ENCODE assay signal across 8 mouse cellular contexts in the genomic region with DNA sequence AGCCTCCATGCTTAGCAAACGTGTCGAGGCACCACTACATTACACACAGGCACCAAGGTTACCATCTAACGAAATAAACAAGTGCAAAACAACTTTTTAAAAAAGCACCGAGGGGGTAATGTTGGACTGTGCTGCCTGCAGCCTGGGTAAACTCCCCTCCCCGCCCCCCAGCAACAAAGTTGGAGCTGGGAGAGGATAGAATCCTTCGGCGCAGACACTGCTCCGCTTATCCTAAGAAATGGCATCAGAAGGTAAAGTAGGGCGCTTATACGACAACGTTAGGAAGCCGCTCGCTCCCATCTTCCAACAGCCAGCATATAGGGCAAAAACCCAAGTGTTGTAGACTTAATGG. TPM values are rescaled to one million over a fixed set of nuclear protein-coding genes. Genes with fewer than 3 reads are reported as not detected.
A peak's percentile ranks its signal among the peaks of the same experiment; 100 is the strongest.
DNase-seq lines count a peak whose midpoint lies in the region; ATAC-seq and TF ChIP-seq lines count a peak whose summit lies in the region.

No protein-coding gene starts in this region.

- ATAC-seq in kidney, postnatal 0 days (replicated peaks; ENCODE audit: low FRiP score, low read depth), result no peak
- peak; percentile 48 for ATAC-seq in erythroid progenitor cell, adult 5-6 weeks (replicated peaks; ENCODE audit: low FRiP score, poor library complexity, severe bottlenecking)
- ATAC-seq in monocyte, adult 5-6 weeks (replicated peaks; ENCODE audit: insufficient number of reproducible peaks, low FRiP score, low TSS enrichment, poor library complexity, severe bottlenecking), result no peak

- H3K4me3 ChIP-seq in kidney, postnatal 0 days (replicated peaks; ENCODE audit: low read depth, low read length), result peak overlapping the region; percentile 75
- H3K4me3 ChIP-seq in ES-E14 (ENCODE audit: insufficient read depth in 1 of 2, low read depth in 1 of 2, low read length in 2 of 2, poor library complexity in 1 of 2, severe bottlenecking in 1 of 2) (peak overlapping the region; percentile 91 to 95), myocyte (peak overlapping the region; percentile 69)

- H3K9ac ChIP-seq in kidney, postnatal 0 days (ENCODE audit: low read depth, low read length), result peak overlapping the region; percentile 88
- H3K9ac ChIP-seq in ES-E14 (ENCODE audit: insufficient read depth, low read depth, low read length, poor library complexity, severe bottlenecking), result peak overlapping the region; percentile 90

- in situ Hi-C loops in ES-E14 (cut with MboI; ENCODE audit: low sequenced_read_pairs in 2 of 2, unreplicated experiment in 2 of 2), result no loop called here

- no peaks in the 10 kb centered on the region for H3K36me3 ChIP-seq in kidney, postnatal 0 days (ENCODE audit: insufficient read depth, low read length)
- H3K36me3 ChIP-seq in ES-E14 (ENCODE audit: control insufficient read depth, insufficient read depth, low read length, poor library complexity, severe bottlenecking) (no peaks in the 10 kb centered on the region; the same call in 1 of the 2 replicates), myocyte (ENCODE audit: control insufficient read depth, insufficient read depth) (peaks cover 14% of the 10 kb centered on the region)

- no peak for DNase-seq in kidney, postnatal 0 days (ENCODE audit: low spot score)
- no peak for DNase-seq in kidney, adult 18-20 months
- peak; percentile 4 for DNase-seq in ES-E14 (ENCODE audit: low read depth, low spot score)
- peak; percentile 28 to 48 for DNase-seq in kidney, postnatal 25 days
- no peak for DNase-seq in Muller cell, postnatal 12 days (ENCODE audit: inconsistent ontology term)

- H3K4me1 ChIP-seq in kidney, postnatal 0 days (replicated peaks; ENCODE audit: insufficient read depth, low read length), result peaks cover 8% of the 10 kb centered on the region; the same call in 1 of the 2 replicates
- peaks cover 2% of the 10 kb centered on the region in 2 experiments; a peak in 1 of 4 replicates for H3K4me1 ChIP-seq in ES-E14 (ENCODE audit: control insufficient read depth in 2 of 2, insufficient read depth in 2 of 2, low read length in 2 of 2, poor library complexity in 1 of 2)

- H3K4me2 ChIP-seq in kidney, postnatal 0 days (ENCODE audit: low read length), result peak overlapping the region; percentile 68
- peak overlapping the region; percentile 75 for H3K4me2 ChIP-seq in myocyte (ENCODE audit: low read depth)

- WGBS in kidney, postnatal 0 days, result 1% methylated on average over 13 of the region's 13 CpGs

- peak overlapping the region; percentile 74 for H3ac ChIP-seq in myocyte (ENCODE audit: control insufficient read depth, insufficient read length)

- no peak for TF ChIP-seq POLR2A in myocyte (IDR thresholded peaks at IDR 0.05; ENCODE audit: insufficient read length, low read depth)

- H3K27me3 ChIP-seq in kidney, postnatal 0 days (ENCODE audit: insufficient read depth, low read length), result no peaks in the 10 kb centered on the region
- no peaks in the 10 kb centered on the region for H3K27me3 ChIP-seq in myocyte (ENCODE audit: control insufficient read depth, insufficient read depth, insufficient read length)

- H3K27ac ChIP-seq in kidney, postnatal 0 days, result peak overlapping the region; percentile 96
- H3K27ac ChIP-seq in ES-E14 (ENCODE audit: insufficient read depth, low read depth, low read length, poor library complexity, severe bottlenecking), result no peak overlapping the region

- no peak for TF ChIP-seq CTCF in kidney, postnatal 0 days (IDR thresholded peaks at IDR 0.05; ENCODE audit: low read depth)

- no peaks in the 10 kb centered on the region for H3K9me3 ChIP-seq in kidney, postnatal 0 days (replicated peaks; ENCODE audit: low read length)
- no peaks in the 10 kb centered on the region for H3K9me3 ChIP-seq in ES-E14 (ENCODE audit: control insufficient read depth, insufficient read depth, low read depth, low read length)

- peaks cover 54% of the 10 kb centered on the region for H3K79me2 ChIP-seq in myocyte (ENCODE audit: control insufficient read depth, insufficient read depth)

TF ChIP-seq in ES-E14, 5 proteins besides CTCF, POLR2A, EP300 and RAD21:
- TF ChIP-seq CHD2 (IDR thresholded peaks at IDR 0.05; ENCODE audit: low read depth, low read length), result no peak
- no peak for TF ChIP-seq ZNF384 (IDR thresholded peaks at IDR 0.05; ENCODE audit: low read depth, low read length)
- no peak for TF ChIP-seq MAFK (IDR thresholded peaks at IDR 0.05; ENCODE audit: insufficient read depth, low read depth, low read length)
- TF ChIP-seq HCFC1 (IDR thresholded peaks at IDR 0.05; ENCODE audit: borderline replicate concordance, insufficient read depth, low read length), result no peak
- TF ChIP-seq ZC3H11A (IDR thresholded peaks at IDR 0.05; ENCODE audit: borderline replicate concordance, low read depth, low read length), result no peak

TF ChIP-seq in myocyte, 11 proteins besides CTCF, POLR2A, EP300 and RAD21:
- TF ChIP-seq MYOD1 (IDR thresholded peaks at IDR 0.05; ENCODE audit: control insufficient read depth in 1 of 3, insufficient read length in 2 of 3, low read depth in 2 of 3), result no peak
- no peak for TF ChIP-seq USF1 (IDR thresholded peaks at IDR 0.05; ENCODE audit: low read depth)
- no peak for TF ChIP-seq POLR2AphosphoS2 (IDR thresholded peaks at IDR 0.05; ENCODE audit: insufficient read length, low read depth)
- TF ChIP-seq E2F4 (IDR thresholded peaks at IDR 0.05; ENCODE audit: insufficient read depth), result no peak
- no peak for TF ChIP-seq REST (IDR thresholded peaks at IDR 0.05; ENCODE audit: insufficient read depth, insufficient read length)
- TF ChIP-seq TCF3 (IDR thresholded peaks at IDR 0.05; ENCODE audit: insufficient read length, low read depth), result no peak
- no peak for TF ChIP-seq MAX (IDR thresholded peaks at IDR 0.05; ENCODE audit: low read depth)
- no peak for TF ChIP-seq SRF (IDR thresholded peaks at IDR 0.05; ENCODE audit: control insufficient read depth, insufficient read length, low read depth)
- no peak for TF ChIP-seq TCF12 (IDR thresholded peaks at IDR 0.05; ENCODE audit: insufficient read depth, poor library complexity, severe bottlenecking)
- TF ChIP-seq MYOG (IDR thresholded peaks at IDR 0.05; ENCODE audit: control insufficient read depth in 1 of 3, insufficient read depth in 1 of 3, insufficient read length in 2 of 3, low read depth in 2 of 3), result no peak

RNA-seq across cellular contexts. Expression of gene Ubr2, which starts 0.8 kb away (rescaled TPM):
- 11.9 TPM in 2 replicates for polyA plus RNA-seq in kidney, postnatal 0 days (2015; fragmentation: Nextera tagmentation; extraction: Ambion mirVana)
- 30.8 and 33.6 TPM in 2 replicates for total RNA-seq in ES-E14 (2012; rRNA removed)
- total RNA-seq in erythroid progenitor cell, adult 5-6 weeks (2015; ENCODE audit: low replicate concordance), result 27.8 and 73.8 TPM in 2 replicates
- total RNA-seq in erythroid progenitor cell, adult 5-6 weeks (2017; ENCODE audit: low replicate concordance), result 43.5 and 52.1 TPM in 2 replicates
- 36.9 TPM for polyA plus RNA-seq in myocyte (2012; fragmentation: generic; extraction: Trizol)
- 45.5 to 87.7 TPM (median 46.5 TPM) in 3 replicates for total RNA-seq in monocyte, adult 5-6 weeks (2017)

Comparison
In these comparisons a context has a peak if more than half of its experiments do, and no peak if none do; other contexts are left out.
1. DNase-seq: peak in ES-E14 (single experiment) and kidney, postnatal 25 days (2 of 2); none in kidney, postnatal 0 days (single experiment), kidney, adult 18-20 months (single experiment) and Muller cell, postnatal 12 days (single experiment).
2. Peak in every context shown above with its lines, with median percentiles within 50 percentile points of each other: H3K4me3 ChIP-seq.